Mouse (Mus musculus) heart, embryonic 11.5 days (tissue): ENCODE data around the gene Fabp1. TPM values are rescaled to one million over a fixed set of nuclear protein-coding genes. Genes with fewer than 3 reads are reported as not detected.

Source experiments
- ATAC-seq: fragments of 200-750 bp; cut with Nextera tagmentation; replicated peaks from 2 replicates; pipeline ENCODE4 v1.8.0; 2017; ENCODE audit warnings: moderate library complexity; ENCODE audit not compliant: insufficient number of reproducible peaks, low FRiP score, low TSS enrichment
- H3K27ac ChIP-seq: fragments of 300-500 bp; sonication (generic); 2 replicates; pipeline ENCODE4 v1.5.1; 2014; ENCODE audit warnings: mild to moderate bottlenecking, low read depth, low read length
- H3K27me3 ChIP-seq: fragments of 300-500 bp; sonication (generic); 2 replicates; pipeline ENCODE4 v1.6.1; 2014; ENCODE audit warnings: mild to moderate bottlenecking, low read length, mixed read lengths; ENCODE audit not compliant: control insufficient read depth, insufficient read depth
- H3K36me3 ChIP-seq: fragments of 300-500 bp; sonication (generic); 2 replicates; pipeline ENCODE4 v1.6.1; 2014; ENCODE audit warnings: mild to moderate bottlenecking, low read length, moderate library complexity, mixed read lengths; ENCODE audit not compliant: control insufficient read depth, insufficient read depth
- H3K4me1 ChIP-seq: fragments of 300-500 bp; sonication (generic); 2 replicates; pipeline ENCODE4 v1.6.1; 2014; ENCODE audit warnings: low read length; ENCODE audit not compliant: control insufficient read depth, insufficient read depth
- H3K4me2 ChIP-seq: fragments of 300-500 bp; sonication (generic); 2 replicates; pipeline ENCODE4 v1.6.1; 2014; ENCODE audit warnings: mild to moderate bottlenecking, moderate library complexity
- H3K4me3 ChIP-seq: fragments of 300-500 bp; sonication (generic); 2 replicates; pipeline ENCODE4 v1.5.1; 2014; ENCODE audit warnings: low read depth, low read length
- H3K9ac ChIP-seq: fragments of 300-500 bp; sonication (generic); 2 replicates; pipeline ENCODE4 v1.6.1; 2014; ENCODE audit warnings: mild to moderate bottlenecking, low read depth, low read length, moderate library complexity
- H3K9me3 ChIP-seq: fragments of 300-500 bp; sonication (generic); replicated peaks from 2 replicates; pipeline ENCODE4 v1.6.1; 2016; ENCODE audit warnings: low read length; ENCODE audit not compliant: control insufficient read depth
- WGBS: fragments of 180-500 bp; shearing (Covaris S2); extraction: QIAGEN DNeasy Blood & Tissue Kit; methylation state at CpG from one replicate; pipeline ENCODE4 v1.1.7; 2014; ENCODE audit not compliant: insufficient replicate concordance; 5-methylcytosine and 5-hydroxymethylcytosine counted together
- polyA plus RNA-seq: library from polyadenylated mRNA; unstranded; fragments of >200 nt; fragmentation: Nextera tagmentation; extraction: Ambion mirVana; gene quantifications from 2 replicates; pipeline ENCODE4 v1.2.1, GENCODE M21; 2014

Gene Fabp1
- polyA plus RNA-seq, 1 experiment from 2014 or later: 1.4 TPM

GRCm38 (mm10) chr6:71243258-71243657, 43.6 kb downstream of the Fabp1 start:
- H3K4me2 ChIP-seq: no peak overlapping the region
- H3K4me1 ChIP-seq: peaks cover 13% of the 10 kb centered on the region
- H3K9me3 ChIP-seq: no peaks in the 10 kb centered on the region
- ATAC-seq: no peak
- no peak overlapping the region for H3K9ac ChIP-seq
- H3K27me3 ChIP-seq: no peaks in the 10 kb centered on the region
- 82% methylated on average over 3 of the region's 3 CpGs for WGBS
- H3K36me3 ChIP-seq: no peaks in the 10 kb centered on the region; the same call in 1 of the 2 replicates
- H3K4me3 ChIP-seq: no peak overlapping the region
- H3K27ac ChIP-seq: no peak overlapping the region

- H3K9ac ChIP-seq: no peak overlapping the region
- no peak for ATAC-seq
- peak overlapping the region; percentile 82 for H3K27ac ChIP-seq
- no peaks in the 10 kb centered on the region for H3K36me3 ChIP-seq
- no peaks in the 10 kb centered on the region for H3K27me3 ChIP-seq
- H3K4me2 ChIP-seq: no peak overlapping the region
- H3K9me3 ChIP-seq: no peaks in the 10 kb centered on the region
- 77% methylated on average over 1 of the region's 1 CpGs for WGBS
- H3K4me3 ChIP-seq: no peak overlapping the region
- peaks cover 20% of the 10 kb centered on the region for H3K4me1 ChIP-seq
Measured at GRCm38 (mm10) chr6:71248420-71248819, 48.8 kb downstream of the Fabp1 start.

GRCm38 (mm10) chr6:71249615-71250014, 50.0 kb downstream of the Fabp1 start:
- H3K36me3 ChIP-seq: no peaks in the 10 kb centered on the region
- H3K27me3 ChIP-seq: no peaks in the 10 kb centered on the region
- ATAC-seq: no peak
- H3K4me2 ChIP-seq: no peak overlapping the region
- 46% methylated on average over 3 of the region's 3 CpGs for WGBS
- H3K9ac ChIP-seq: no peak overlapping the region
- H3K9me3 ChIP-seq: no peaks in the 10 kb centered on the region
- H3K27ac ChIP-seq: peak overlapping the region; percentile 82
- peaks cover 20% of the 10 kb centered on the region for H3K4me1 ChIP-seq
- H3K4me3 ChIP-seq: no peak overlapping the region

GRCm38 (mm10) chr6:71250951-71251350, 51.3 kb downstream of the Fabp1 start:
- no peak overlapping the region for H3K9ac ChIP-seq
- H3K9me3 ChIP-seq: no peaks in the 10 kb centered on the region
- no peak overlapping the region for H3K4me3 ChIP-seq
- no peak overlapping the region for H3K4me2 ChIP-seq
- ATAC-seq: no peak
- WGBS: 60% methylated on average over 8 of the region's 8 CpGs
- H3K4me1 ChIP-seq: peaks cover 20% of the 10 kb centered on the region
- 0 out of 2 replicates have a peak overlapping the region, but pooled peaks have one; percentile 38 for H3K27ac ChIP-seq
- no peaks in the 10 kb centered on the region for H3K36me3 ChIP-seq
- no peaks in the 10 kb centered on the region for H3K27me3 ChIP-seq

GRCm38 (mm10) chr6:71254456-71254855, 54.8 kb downstream of the Fabp1 start:
- 75% methylated on average over 6 of the region's 6 CpGs for WGBS
- Histone ChIP-seq H3K27ac (no peak overlapping the region), H3K4me2 (no peak overlapping the region; the same call in 1 of the 2 replicates), H3K9ac (no peak overlapping the region), H3K4me1 (peaks cover 10% of the 10 kb centered on the region), H3K9me3 (no peaks in the 10 kb centered on the region), H3K27me3 (no peaks in the 10 kb centered on the region), H3K36me3 (no peaks in the 10 kb centered on the region), H3K4me3 (no peak overlapping the region)
- ATAC-seq: no peak

Other genes with a start within 250 kb of the Fabp1 start
- gene Foxi3, start 243.3 kb upstream of the Fabp1 start, polyA plus RNA-seq: not detected in 2 replicates
- gene Thnsl2, start 55.4 kb upstream of the Fabp1 start, polyA plus RNA-seq: 4.9 and 5.1 TPM in 2 replicates
- gene Krcc1, start 71.8 kb downstream of the Fabp1 start, polyA plus RNA-seq: 60.2 and 65.1 TPM in 2 replicates
- gene Smyd1, start 122.4 kb downstream of the Fabp1 start, polyA plus RNA-seq: 136 and 164 TPM in 2 replicates
- gene Cd8b1, start 123.0 kb downstream of the Fabp1 start, polyA plus RNA-seq: not detected in 2 replicates
- 0.04 TPM in 1 of 2 replicates, not detected in the other for gene Cd8a, start 173.6 kb downstream of the Fabp1 start, polyA plus RNA-seq
- gene Rmnd5a, start 240.8 kb downstream of the Fabp1 start, polyA plus RNA-seq: 6.2 and 10.0 TPM in 2 replicates